Mouse (Mus musculus) ES-E14 (cell line): ENCODE results near the gene Pak1.

Source experiments
- CHD2 ChIP-seq: IDR thresholded peaks from 2 replicates; pipeline ENCODE4 v1.6.1; 2014; ENCODE audit warnings: mild to moderate bottlenecking, low read depth, low read length, inconsistent platforms
- HCFC1 ChIP-seq: IDR thresholded peaks from 2 replicates; pipeline ENCODE4 v1.6.1; 2012; ENCODE audit warnings: low read length, inconsistent platforms, borderline replicate concordance; ENCODE audit not compliant: insufficient read depth
- MAFK ChIP-seq: IDR thresholded peaks from 2 replicates; pipeline ENCODE4 v1.6.1; 2014; ENCODE audit warnings: mild to moderate bottlenecking, low read depth, low read length, inconsistent platforms; ENCODE audit not compliant: insufficient read depth
- ZNF384 ChIP-seq: IDR thresholded peaks from 2 replicates; pipeline ENCODE4 v1.6.1; 2012; ENCODE audit warnings: low read depth, low read length, inconsistent platforms

- TF ChIP-seq HCFC1 (no peak), ZNF384 (no peak), MAFK (no peak), CHD2 (no peak)
Observed at GRCm38 (mm10) chr7:97805067-97805365, 16.7 kb downstream of the Pak1 start.
